ENCODE assay signal across 22 mouse cellular contexts in genomic region chr10:60084065-60084464, GRCm38 (mm10). TPM values are rescaled to one million over a fixed set of nuclear protein-coding genes. Genes with fewer than 3 reads are reported as not detected.
DNase-seq lines count a peak whose midpoint lies in the region; ATAC-seq lines count a peak whose summit lies in the region.
"Had no signal": no experiment of that assay in that cellular context is flagged by ENCODE, and none has a peak within 500 bp of the region (broad histone marks: within the 10 kb centered on the region; RNA-seq: fewer than 3 reads in every experiment).

No protein-coding gene starts in this region.

- H3K9me3 ChIP-seq in neural tube, embryonic 11.5 days (ENCODE audit: control insufficient read depth, low read length), result no peaks in the 10 kb centered on the region
- H3K9me3 ChIP-seq in midbrain, embryonic 15.5 days, result no peaks in the 10 kb centered on the region
- H3K9me3 ChIP-seq in hindbrain, embryonic 10.5 days, result no peaks in the 10 kb centered on the region
- H3K9me3 ChIP-seq: heart, embryonic 15.5 days; hindbrain, embryonic 12.5 days; limb, embryonic 15.5 days; midbrain, embryonic 10.5 days; stomach, embryonic 15.5 days had no signal

- no peak overlapping the region for H3K4me2 ChIP-seq in neural tube, embryonic 11.5 days (ENCODE audit: low read depth)
- no peak overlapping the region for H3K4me2 ChIP-seq in midbrain, embryonic 15.5 days
- H3K4me2 ChIP-seq: heart, embryonic 15.5 days; hindbrain, embryonic 12.5 days; limb, embryonic 15.5 days; stomach, embryonic 15.5 days had no signal

- DNase-seq in heart, adult 18-20 months, result peak; percentile 37 to 39
- DNase-seq in heart, adult 9 months (ENCODE audit: low spot score in 2 of 2), result no peak
- DNase-seq in neural tube, embryonic 11.5 days (ENCODE audit: low spot score), result peak; percentile 2
- DNase-seq in neural tube, embryonic 10.5 days (ENCODE audit: extremely low spot score, low spot score), result no peak
- DNase-seq in cerebellum, adult 18-20 months, result peak; percentile 48 to 60
- DNase-seq in cerebellum, postnatal 25 days, result peak; percentile 61 to 77
- no peak for DNase-seq in hindbrain, embryonic 10.5 days (ENCODE audit: low spot score)
- DNase-seq: adrenal gland, postnatal 36 days; gastrocnemius, postnatal 14 days; liver, postnatal 0 days; lung, postnatal 36 days; spleen, adult 18-20 months; thymus, postnatal 25 days had no signal

- no peak overlapping the region for H3K4me3 ChIP-seq in neural tube, embryonic 11.5 days (ENCODE audit: low read depth, low read length)
- H3K4me3 ChIP-seq in midbrain, embryonic 15.5 days, result no peak overlapping the region
- H3K4me3 ChIP-seq in hindbrain, embryonic 10.5 days, result no peak overlapping the region
- H3K4me3 ChIP-seq: heart, embryonic 15.5 days; hindbrain, embryonic 12.5 days; limb, embryonic 15.5 days; midbrain, embryonic 10.5 days; stomach, embryonic 15.5 days had no signal

- peaks cover 3% of the 10 kb centered on the region; the same call in 1 of the 2 replicates for H3K4me1 ChIP-seq in neural tube, embryonic 11.5 days (ENCODE audit: control insufficient read depth, insufficient read depth, low read length)
- H3K4me1 ChIP-seq in midbrain, embryonic 15.5 days, result peaks cover 17% of the 10 kb centered on the region
- peaks cover 21% of the 10 kb centered on the region for H3K4me1 ChIP-seq in hindbrain, embryonic 10.5 days (replicated peaks)

- H3K27ac ChIP-seq in neural tube, embryonic 11.5 days (ENCODE audit: low read depth, low read length), result no peak overlapping the region
- no peak overlapping the region for H3K27ac ChIP-seq in midbrain, embryonic 15.5 days
- H3K27ac ChIP-seq in hindbrain, embryonic 10.5 days, result no peak overlapping the region
- H3K27ac ChIP-seq: heart, embryonic 15.5 days; hindbrain, embryonic 12.5 days; limb, embryonic 15.5 days; midbrain, embryonic 10.5 days; stomach, embryonic 15.5 days had no signal

- ATAC-seq in neural tube, embryonic 11.5 days (ENCODE audit: insufficient read depth, low FRiP score, low TSS enrichment), result no peak
- no peak for ATAC-seq in midbrain, embryonic 15.5 days (replicated peaks)
- ATAC-seq: CD4-positive, CD25-positive, alpha-beta regulatory T cell, adult 4 months; intestine, postnatal 0 days; liver, postnatal 0 days had no signal

- no peaks in the 10 kb centered on the region for H3K36me3 ChIP-seq in neural tube, embryonic 11.5 days (ENCODE audit: control insufficient read depth, insufficient read depth, low read length)
- H3K36me3 ChIP-seq in midbrain, embryonic 15.5 days (replicated peaks), result no peaks in the 10 kb centered on the region
- no peaks in the 10 kb centered on the region for H3K36me3 ChIP-seq in hindbrain, embryonic 10.5 days
- H3K36me3 ChIP-seq: heart, embryonic 15.5 days; hindbrain, embryonic 12.5 days; limb, embryonic 15.5 days; midbrain, embryonic 10.5 days; stomach, embryonic 15.5 days had no signal

- H3K9ac ChIP-seq in neural tube, embryonic 11.5 days (ENCODE audit: low read length), result no peak overlapping the region
- H3K9ac ChIP-seq in midbrain, embryonic 15.5 days, result no peak overlapping the region
- H3K9ac ChIP-seq: heart, embryonic 15.5 days; hindbrain, embryonic 12.5 days; limb, embryonic 15.5 days; liver, postnatal 0 days; stomach, embryonic 15.5 days had no signal

- 95% methylated on average over 4 of the region's 4 CpGs for WGBS in neural tube, embryonic 11.5 days
- WGBS in midbrain, embryonic 15.5 days, result 73% methylated on average over 4 of the region's 4 CpGs
- 90% methylated on average over 4 of the region's 4 CpGs for WGBS in hindbrain, embryonic 10.5 days

- H3K27me3 ChIP-seq in neural tube, embryonic 11.5 days (ENCODE audit: control insufficient read depth, insufficient read depth, low read length), result no peaks in the 10 kb centered on the region
- H3K27me3 ChIP-seq in midbrain, embryonic 15.5 days (replicated peaks), result no peaks in the 10 kb centered on the region
- no peaks in the 10 kb centered on the region for H3K27me3 ChIP-seq in hindbrain, embryonic 10.5 days (ENCODE audit: insufficient read depth, poor library complexity, severe bottlenecking)
- H3K27me3 ChIP-seq: hindbrain, embryonic 12.5 days; limb, embryonic 15.5 days; stomach, embryonic 15.5 days had no signal

RNA-seq across cellular contexts. Expression of gene Spock2, which starts 22.0 kb away (rescaled TPM):
- 10 to 100 TPM; 10.3 to 16.2 TPM for total RNA-seq in heart, adult 18-20 months (2021)
- 35.3 and 40.1 TPM in 2 replicates for polyA plus RNA-seq in neural tube, embryonic 11.5 days (2014; fragmentation: Nextera tagmentation; extraction: Ambion mirVana)
- 106 and 113 TPM in 2 replicates for polyA plus RNA-seq in midbrain, embryonic 15.5 days (2015; fragmentation: Nextera tagmentation; extraction: Ambion mirVana)
- polyA plus RNA-seq in hindbrain, embryonic 10.5 days (2016; fragmentation: Nextera tagmentation; extraction: Ambion mirVana), result 17.7 and 20.4 TPM in 2 replicates
- total RNA-seq: MEL had no signal

Comparison
In these comparisons a context has a peak if more than half of its experiments do, and no peak if none do; other contexts are left out.
1. DNase-seq: peak in heart, adult 18-20 months (2 of 2), neural tube, embryonic 11.5 days (single experiment), cerebellum, adult 18-20 months (2 of 2) and cerebellum, postnatal 25 days (2 of 2); none in heart, adult 9 months (0 of 2), neural tube, embryonic 10.5 days (single experiment) and hindbrain, embryonic 10.5 days (single experiment).